Mouse (Mus musculus): ENCODE results near the gene Col24a1.

Col24a1 gene

GRCm38 (mm10) chr3:145559675-145560074 is 267.4 kb downstream of the Col24a1 start:
- DNase-seq (ENCODE audit: extremely low spot score, low spot score), result no peak

- no peak for DNase-seq (ENCODE audit: extremely low spot score, low spot score)
Measured at GRCm38 (mm10) chr3:145560117-145560516, 267.8 kb downstream of the Col24a1 start.

GRCm38 (mm10) chr3:145574468-145574867 is 282.2 kb downstream of the Col24a1 start:
- DNase-seq (ENCODE audit: extremely low spot score, low spot score), result no peak

- DNase-seq (ENCODE audit: extremely low spot score, low spot score), result no peak
Measured at GRCm38 (mm10) chr3:145575340-145575739, 283.1 kb downstream of the Col24a1 start.

- DNase-seq (ENCODE audit: extremely low spot score, low spot score), result peak; percentile 92
Measured at GRCm38 (mm10) chr3:145575743-145576481, 283.6 kb downstream of the Col24a1 start, which contains the start of gene Znhit6. TSS of gene Znhit6 (plus strand) at chr3:145576205.

- no peak for DNase-seq (ENCODE audit: extremely low spot score, low spot score)
Measured at GRCm38 (mm10) chr3:145576482-145576822, 284.2 kb downstream of the Col24a1 start.

- no peak for DNase-seq (ENCODE audit: extremely low spot score, low spot score)
Measured at GRCm38 (mm10) chr3:145576876-145577275, 284.6 kb downstream of the Col24a1 start.

- no peak for DNase-seq (ENCODE audit: extremely low spot score, low spot score)
Measured at GRCm38 (mm10) chr3:145583043-145583442, 290.8 kb downstream of the Col24a1 start.

GRCm38 (mm10) chr3:145583522-145584200 is 291.4 kb downstream of the Col24a1 start:
- no peak for DNase-seq (ENCODE audit: extremely low spot score, low spot score)

GRCm38 (mm10) chr3:145590562-145590961 is 298.3 kb downstream of the Col24a1 start:
- DNase-seq (ENCODE audit: extremely low spot score, low spot score), result no peak

- DNase-seq (ENCODE audit: extremely low spot score, low spot score), result no peak
Measured at GRCm38 (mm10) chr3:145591841-145592542, 299.7 kb downstream of the Col24a1 start.

GRCm38 (mm10) chr3:145595354-145595753 is 303.1 kb downstream of the Col24a1 start:
- DNase-seq (ENCODE audit: extremely low spot score, low spot score), result no peak

GRCm38 (mm10) chr3:145599059-145599458 is 306.8 kb downstream of the Col24a1 start:
- no peak for DNase-seq (ENCODE audit: extremely low spot score, low spot score)

GRCm38 (mm10) chr3:145600801-145601200 is 308.5 kb downstream of the Col24a1 start:
- no peak for DNase-seq (ENCODE audit: extremely low spot score, low spot score)

GRCm38 (mm10) chr3:145601345-145601744 is 309.1 kb downstream of the Col24a1 start:
- DNase-seq (ENCODE audit: extremely low spot score, low spot score), result no peak
